Mouse (Mus musculus) C2C12 (cell line): ENCODE measurements around the gene Skil. TPM values are rescaled to one million over a fixed set of nuclear protein-coding genes. Genes with fewer than 3 reads are reported as not detected.
A peak's percentile ranks its signal among the peaks of the same experiment; 100 is the strongest.
"Not testable (repeated sequence)": the region's sequence is repeated elsewhere in the genome, so short reads cannot be mapped to it uniquely, and the experiment has no call there.

Source experiments
- H3K27me3 ChIP-seq: one replicate; pipeline ENCODE4 v1.6.1; 2011; ENCODE audit not compliant: control insufficient read depth, insufficient read depth, insufficient read length
- H3K36me3 ChIP-seq: one replicate; pipeline ENCODE4 v1.6.1; 2011; ENCODE audit not compliant: control insufficient read depth, insufficient read depth
- H3K4me3 ChIP-seq: one replicate; pipeline ENCODE4 v1.5.1; 2011; ENCODE audit warnings: mild to moderate bottlenecking, control low read depth; ENCODE audit not compliant: poor library complexity, insufficient read depth, severe bottlenecking
- H3K79me2 ChIP-seq: one replicate; pipeline ENCODE4 v1.6.1; 2011; ENCODE audit not compliant: control insufficient read depth, insufficient read depth
- H3K79me3 ChIP-seq: one replicate; pipeline ENCODE4 v1.6.1; 2011; ENCODE audit warnings: low read depth, control low read depth
- H3ac ChIP-seq: one replicate; pipeline ENCODE3; 2011; ENCODE audit warnings: low read depth; ENCODE audit not compliant: control insufficient read depth, insufficient read length
- CEBPB ChIP-seq: IDR thresholded peaks from one replicate; pipeline ENCODE4 v1.6.1; 2011; ENCODE audit warnings: low read depth, mild to moderate bottlenecking, control low read depth, moderate library complexity
- CTCF ChIP-seq: IDR thresholded peaks from one replicate; pipeline ENCODE4 v1.5.1; 2011; ENCODE audit not compliant: control insufficient read depth, insufficient read depth, insufficient read length
- FOSL1 ChIP-seq: IDR thresholded peaks from one replicate; pipeline ENCODE4 v1.8.0; 2011; ENCODE audit warnings: mild to moderate bottlenecking, low read length; ENCODE audit not compliant: poor library complexity, insufficient read depth, severe bottlenecking
- MAX ChIP-seq: IDR thresholded peaks from one replicate; pipeline ENCODE4 v1.6.1; 2011; ENCODE audit warnings: mild to moderate bottlenecking, control low read depth
- MYOD1 ChIP-seq: IDR thresholded peaks from one replicate; pipeline ENCODE4 v1.6.1; 2011; ENCODE audit warnings: low read depth; ENCODE audit not compliant: control insufficient read depth, insufficient read length
- MYOG ChIP-seq: IDR thresholded peaks from one replicate; pipeline ENCODE4 v1.6.1; 2011; ENCODE audit not compliant: control insufficient read depth, insufficient read length; ENCODE audit errors: extremely low read depth
- USF1 ChIP-seq: IDR thresholded peaks from one replicate; pipeline ENCODE4 v1.6.1; 2011; ENCODE audit warnings: low read depth, mild to moderate bottlenecking, control low read depth, moderate library complexity
- polyA plus RNA-seq: library from polyadenylated mRNA; unstranded; fragments of >200 nt; fragmentation: generic; extraction: Trizol; gene quantifications from one replicate; pipeline ENCODE4 v1.2.1, GENCODE M21; 2012; ENCODE audit warnings: missing spikeins

The Skil gene
- polyA plus RNA-seq, 1 experiment: 15.0 TPM

- no peak overlapping the region for H3K4me3 ChIP-seq
- H3K79me2 ChIP-seq: no peaks in the 10 kb centered on the region
- no peaks in the 10 kb centered on the region for H3K36me3 ChIP-seq
- no peak overlapping the region for H3ac ChIP-seq
- TF ChIP-seq USF1: no peak
- no peak for TF ChIP-seq MAX
- TF ChIP-seq FOSL1: no peak
- no peak for TF ChIP-seq CEBPB
- TF ChIP-seq CTCF: no peak
- no peak for TF ChIP-seq MYOG
- no peak for TF ChIP-seq MYOD1
- no peaks in the 10 kb centered on the region for H3K27me3 ChIP-seq
- no peaks in the 10 kb centered on the region for H3K79me3 ChIP-seq
Measured at GRCm38 (mm10) chr3:31138454-31139424, 43.9 kb downstream of the Skil start.

- H3K27me3 ChIP-seq: no peaks in the 10 kb centered on the region
- H3K79me2 ChIP-seq: no peaks in the 10 kb centered on the region
- no peak for TF ChIP-seq CEBPB
- no peak for TF ChIP-seq USF1
- no peak for TF ChIP-seq FOSL1
- TF ChIP-seq MAX: no peak
- no peak for TF ChIP-seq MYOD1
- TF ChIP-seq MYOG: no peak
- TF ChIP-seq CTCF: no peak
- H3K79me3 ChIP-seq: no peaks in the 10 kb centered on the region
- no peaks in the 10 kb centered on the region for H3K36me3 ChIP-seq
- no peak overlapping the region for H3K4me3 ChIP-seq
- no peak overlapping the region for H3ac ChIP-seq
Measured at GRCm38 (mm10) chr3:31141621-31142020, 46.8 kb downstream of the Skil start.

- not testable (repeated sequence) for H3K4me3 ChIP-seq, H3ac ChIP-seq, H3K79me3 ChIP-seq, H3K36me3 ChIP-seq, H3K79me2 ChIP-seq
- H3K27me3 ChIP-seq: peaks cover 12% of the 10 kb centered on the region
Measured at GRCm38 (mm10) chr3:31145222-31145621, 50.4 kb downstream of the Skil start.

- Histone ChIP-seq H3K79me2 (no peaks in the 10 kb centered on the region), H3K79me3 (no peaks in the 10 kb centered on the region), H3ac (no peak overlapping the region), H3K36me3 (no peaks in the 10 kb centered on the region), H3K4me3 (no peak overlapping the region), H3K27me3 (peaks cover 12% of the 10 kb centered on the region)
- TF ChIP-seq CTCF (peak; percentile 57), MAX (peak; percentile 90), USF1 (peak; percentile 61), MYOG (no peak), CEBPB (no peak)
Measured at GRCm38 (mm10) chr3:31145641-31146290, 50.9 kb downstream of the Skil start.

- H3K27me3 ChIP-seq: peaks cover 12% of the 10 kb centered on the region
- H3K4me3 ChIP-seq: no peak overlapping the region
- no peak overlapping the region for H3ac ChIP-seq
- TF ChIP-seq CTCF (no peak), CEBPB (no peak), FOSL1 (no peak), MYOG (no peak), MAX (no peak), USF1 (no peak), MYOD1 (no peak)
- no peaks in the 10 kb centered on the region for H3K36me3 ChIP-seq
- H3K79me2 ChIP-seq: no peaks in the 10 kb centered on the region
- no peaks in the 10 kb centered on the region for H3K79me3 ChIP-seq
Measured at GRCm38 (mm10) chr3:31148595-31148994, 53.7 kb downstream of the Skil start.

- TF ChIP-seq MYOG (no peak), CEBPB (no peak), CTCF (no peak), USF1 (no peak), FOSL1 (no peak), MAX (no peak), MYOD1 (no peak)
- H3ac ChIP-seq: no peak within 1 kb of the TSS
- no peaks in the 10 kb centered on the region for H3K79me3 ChIP-seq
- H3K79me2 ChIP-seq: no peaks in the 10 kb centered on the region
- no peak within 1 kb of the TSS for H3K4me3 ChIP-seq
- H3K36me3 ChIP-seq: no peaks in the 10 kb centered on the region
- H3K27me3 ChIP-seq: peaks cover 12% of the 10 kb centered on the region
Measured at GRCm38 (mm10) chr3:31149706-31150105, 54.8 kb downstream of the Skil start, which contains the start of gene Cldn11. Cldn11 (plus strand) TSS chr3:31149920.
